Mouse (Mus musculus) mouse embryonic stem cell (cell line): ENCODE results near the gene Tmem222.

Source experiments
- in situ Hi-C, 2 experiments: fragments of 300-500 bp; cut with MboI; formaldehyde crosslinking; loops; 1 replicate in 1 of 2; 3 replicates in 1 of 2; pipeline ENCODE4 v1.14.3; 2019 to 2020; ENCODE audit warnings: low sequenced_read_pairs in 2 of 2, low pct_unique_long_range_greater_than_20kb in 1 of 2, mixed read lengths in 1 of 2; ENCODE audit not compliant: unreplicated experiment in 1 of 2

Tmem222 gene

GRCm38 (mm10) chr4:133261641-133262374 lies 15.8 kb downstream of the Tmem222 start:
- in situ Hi-C loops, result no loop called here

DNA sequence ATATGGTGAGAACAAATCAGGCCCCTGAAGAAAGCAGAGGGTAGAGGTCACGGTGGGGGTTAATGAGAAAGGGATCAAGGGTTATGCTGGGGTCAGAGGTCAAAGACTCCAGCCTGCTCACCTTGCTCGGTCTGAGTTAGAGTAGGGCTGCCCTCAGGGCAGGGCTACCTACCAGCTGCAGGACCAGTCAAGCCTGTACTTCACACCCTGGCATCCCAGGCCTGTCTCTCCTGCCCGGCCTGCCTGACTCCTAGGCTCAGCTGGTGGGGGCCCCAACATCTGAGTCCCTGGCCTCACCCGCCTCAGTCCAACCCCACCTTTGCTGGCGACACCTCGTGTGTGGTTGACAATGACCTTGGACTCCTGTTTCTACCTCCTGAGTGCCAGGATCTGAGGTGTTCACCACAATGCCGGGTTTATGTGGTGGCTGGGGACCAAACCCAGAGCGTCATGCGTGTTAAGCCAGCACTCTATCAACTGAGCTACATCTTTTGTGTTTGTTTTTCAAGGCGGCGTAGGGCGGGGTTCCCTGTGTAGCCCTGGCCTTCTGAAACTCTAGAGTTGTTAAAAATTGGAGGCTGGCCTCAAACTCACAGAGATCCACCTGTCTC lies 19.7 kb downstream of the Tmem222 start:
- in situ Hi-C loops, result no loop called here

GRCm38 (mm10) chr4:133257230-133257629 lies 20.4 kb downstream of the Tmem222 start:
- in situ Hi-C loops, result no loop called here

DNA sequence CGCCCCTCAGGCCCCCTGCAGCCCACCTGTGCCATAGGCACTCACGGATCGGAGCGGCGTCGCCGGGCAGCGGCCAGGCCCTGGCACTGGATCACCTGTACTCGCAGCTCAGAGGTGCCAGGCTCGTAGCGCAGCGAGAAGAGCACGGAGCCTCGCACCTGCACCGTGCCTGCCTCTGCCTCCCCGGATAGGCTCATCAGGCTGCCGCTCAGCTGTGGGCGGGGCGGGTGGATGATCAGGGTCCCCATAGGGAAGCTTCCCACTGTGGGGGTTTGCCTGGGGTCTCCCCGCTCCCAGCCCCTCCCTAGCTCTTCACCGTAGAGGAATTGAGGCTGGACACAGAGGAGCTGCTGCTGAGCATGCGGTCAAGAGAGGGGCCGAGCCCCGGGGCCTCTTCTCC lies 20.8 kb downstream of the Tmem222 start:
- in situ Hi-C loops, result no loop called here

DNA sequence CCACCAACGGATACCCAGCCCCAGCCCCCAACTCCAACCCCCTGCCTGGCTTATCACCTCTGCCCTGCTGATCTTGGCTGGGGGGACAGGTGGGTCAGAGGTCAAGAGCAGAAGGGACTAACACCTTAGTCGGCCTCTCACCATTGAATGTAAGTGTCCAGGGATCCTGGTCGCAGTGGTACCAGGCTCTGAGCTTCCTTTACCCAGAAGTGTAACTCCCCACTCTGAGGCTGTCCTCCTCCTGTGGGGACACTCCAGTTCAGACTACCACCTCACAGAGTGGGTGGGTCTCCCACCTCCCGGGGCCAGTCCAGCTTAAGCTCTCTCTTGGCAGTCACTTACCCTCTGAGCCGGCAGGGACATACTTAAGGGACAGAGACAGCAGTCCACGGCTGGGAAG lies 22.2 kb downstream of the Tmem222 start:
- in situ Hi-C loops, result no loop called here

DNA sequence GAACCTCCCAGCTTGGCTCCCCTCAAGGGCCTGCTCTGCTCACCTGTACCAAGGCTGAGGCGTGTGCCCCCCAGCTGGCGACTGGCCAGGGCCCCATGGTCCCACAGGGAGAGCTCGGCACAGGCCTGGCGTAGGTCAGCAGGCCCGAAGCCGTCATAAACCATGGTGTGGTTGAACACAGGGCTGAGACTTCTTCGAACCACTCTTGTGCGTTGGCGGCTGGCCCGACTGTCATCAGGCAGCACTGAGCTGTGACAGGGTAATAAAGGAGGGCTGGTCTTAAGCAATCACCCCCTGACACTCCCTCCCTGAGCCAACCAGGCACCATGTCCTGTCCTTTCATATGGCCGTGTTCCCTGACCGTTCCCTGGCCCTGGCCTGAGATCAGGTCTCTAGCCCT lies 24.2 kb downstream of the Tmem222 start:
- in situ Hi-C loops, result no loop called here

- in situ Hi-C loops, result no loop called here
These were observed 25.5 kb downstream of the Tmem222 start for GRCm38 (mm10) chr4:133252089-133252488.

GRCm38 (mm10) chr4:133251214-133251613 lies 26.4 kb downstream of the Tmem222 start:
- in situ Hi-C loops, result no loop called here

DNA sequence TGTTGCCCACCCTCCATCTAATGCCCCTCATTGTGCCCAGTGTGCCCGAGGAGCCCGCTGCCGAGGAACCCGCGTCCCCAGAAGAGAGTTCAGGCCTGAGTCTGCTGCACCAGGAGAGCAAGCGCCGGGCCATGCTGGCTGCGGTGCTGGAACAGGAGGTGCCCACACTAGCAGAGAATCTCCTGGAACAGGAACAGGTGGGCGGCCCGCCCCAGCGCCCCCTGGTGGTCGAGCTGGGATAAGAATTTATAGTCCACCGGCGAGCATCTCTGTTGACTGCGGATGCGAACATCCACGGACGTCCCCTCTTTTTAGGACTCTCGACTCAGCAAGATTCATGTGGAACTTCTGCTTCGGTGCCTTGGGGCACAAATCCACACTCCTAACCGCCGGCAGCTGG lies 27.0 kb downstream of the Tmem222 start:
- in situ Hi-C loops, result no loop called here

- in situ Hi-C loops, result no loop called here
These were observed 29.7 kb downstream of the Tmem222 start for GRCm38 (mm10) chr4:133247806-133248449.

DNA sequence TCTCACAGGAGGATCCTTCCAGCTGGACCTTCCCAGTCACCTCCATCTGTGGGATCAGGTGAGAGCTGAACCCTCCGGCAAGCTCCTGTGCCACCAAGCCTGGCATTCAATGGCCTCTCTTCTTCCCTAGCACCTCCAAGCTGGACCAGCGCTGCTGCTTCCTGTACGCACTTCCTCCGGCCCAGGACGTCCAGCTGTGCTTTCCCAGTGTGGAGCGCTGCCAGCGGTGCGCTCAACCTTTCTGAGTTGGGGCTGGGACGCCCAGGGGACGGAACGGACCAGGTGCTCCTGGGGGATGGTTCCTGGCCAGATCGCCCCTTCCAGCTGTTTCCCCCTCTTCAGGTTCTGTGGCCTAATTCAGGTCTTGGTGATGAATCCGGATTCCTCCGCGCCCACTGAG lies 30.5 kb downstream of the Tmem222 start:
- in situ Hi-C loops, result no loop called here

DNA sequence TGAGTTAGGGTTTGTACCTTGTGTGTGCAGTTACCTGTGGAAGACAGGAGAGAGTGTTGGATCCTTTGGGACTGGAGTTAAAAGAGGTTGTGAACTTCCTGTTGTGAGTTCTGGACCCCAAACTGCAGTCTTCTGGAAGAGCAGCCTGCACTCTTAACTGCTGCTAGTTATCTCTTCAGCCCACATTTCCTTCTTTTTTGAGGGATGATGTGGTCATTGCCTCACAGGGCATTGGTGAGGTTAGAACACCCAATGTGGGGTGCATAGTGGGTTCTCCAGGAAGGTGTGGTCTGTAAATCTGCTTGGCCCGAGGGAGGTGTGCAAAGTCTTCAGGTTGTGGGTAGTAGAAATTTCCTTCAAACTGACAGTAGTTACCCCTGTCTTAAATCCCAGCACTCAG lies 33.3 kb downstream of the Tmem222 start:
- in situ Hi-C loops, result no loop called here

DNA sequence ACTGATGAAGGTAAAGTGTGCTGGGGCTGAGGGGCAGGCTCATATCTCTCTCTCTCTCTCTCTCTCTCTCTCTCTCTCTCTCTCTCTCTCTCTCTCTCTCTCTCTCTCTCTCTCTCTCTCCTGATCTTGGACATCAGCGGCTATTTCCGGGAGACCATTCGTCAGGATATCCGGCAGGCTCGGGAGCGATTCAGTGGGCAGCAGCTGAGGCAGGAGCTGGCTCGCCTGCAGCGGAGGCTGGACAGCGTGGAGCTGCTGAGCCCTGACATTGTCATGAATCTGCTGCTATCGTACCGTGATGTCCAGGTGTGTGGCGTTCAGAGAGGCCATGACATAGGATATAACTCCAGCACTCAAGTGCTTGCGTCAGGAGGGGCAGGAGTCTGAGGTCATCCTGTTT lies 34.1 kb downstream of the Tmem222 start:
- in situ Hi-C loops, result no loop called here

DNA sequence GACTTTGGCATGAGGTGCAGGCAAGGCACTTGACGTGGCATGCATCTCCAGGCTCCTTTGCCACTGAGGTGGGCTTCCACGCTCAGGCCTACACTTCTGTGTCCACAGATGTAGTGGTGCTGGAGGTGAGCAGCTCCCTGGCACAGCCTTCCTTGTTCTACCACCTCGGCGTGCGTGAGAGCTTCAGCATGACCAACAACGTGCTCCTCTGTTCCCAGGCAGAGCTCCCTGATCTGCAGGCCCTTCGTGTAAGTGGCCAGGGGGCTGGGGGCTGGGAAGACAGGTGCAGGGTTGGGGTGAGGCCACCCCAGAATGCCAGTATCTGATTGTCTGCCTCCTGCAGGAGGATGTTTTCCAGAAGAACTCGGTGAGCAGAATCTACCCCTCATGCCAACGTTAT lies 34.9 kb downstream of the Tmem222 start:
- in situ Hi-C loops, result no loop called here

DNA sequence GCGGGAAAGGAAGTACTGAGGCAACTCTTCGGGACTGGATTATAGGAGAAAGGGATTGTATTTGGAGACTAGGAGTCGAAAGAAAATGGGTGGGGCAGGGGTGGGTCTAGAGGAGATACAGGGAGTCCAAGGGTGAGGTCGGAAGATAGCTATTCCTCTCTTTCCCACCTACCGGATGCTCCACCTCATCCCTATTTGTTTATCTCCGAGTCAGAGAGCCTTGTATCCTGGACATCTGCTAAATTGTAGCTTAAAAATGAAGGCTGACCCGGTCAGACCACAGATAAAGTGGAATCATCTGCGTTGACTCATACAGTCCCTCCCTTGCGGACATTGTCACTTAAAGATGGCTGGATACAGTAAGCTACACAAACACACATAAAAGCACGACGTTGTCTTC lies 35.7 kb downstream of the Tmem222 start:
- in situ Hi-C loops, result no loop called here

DNA sequence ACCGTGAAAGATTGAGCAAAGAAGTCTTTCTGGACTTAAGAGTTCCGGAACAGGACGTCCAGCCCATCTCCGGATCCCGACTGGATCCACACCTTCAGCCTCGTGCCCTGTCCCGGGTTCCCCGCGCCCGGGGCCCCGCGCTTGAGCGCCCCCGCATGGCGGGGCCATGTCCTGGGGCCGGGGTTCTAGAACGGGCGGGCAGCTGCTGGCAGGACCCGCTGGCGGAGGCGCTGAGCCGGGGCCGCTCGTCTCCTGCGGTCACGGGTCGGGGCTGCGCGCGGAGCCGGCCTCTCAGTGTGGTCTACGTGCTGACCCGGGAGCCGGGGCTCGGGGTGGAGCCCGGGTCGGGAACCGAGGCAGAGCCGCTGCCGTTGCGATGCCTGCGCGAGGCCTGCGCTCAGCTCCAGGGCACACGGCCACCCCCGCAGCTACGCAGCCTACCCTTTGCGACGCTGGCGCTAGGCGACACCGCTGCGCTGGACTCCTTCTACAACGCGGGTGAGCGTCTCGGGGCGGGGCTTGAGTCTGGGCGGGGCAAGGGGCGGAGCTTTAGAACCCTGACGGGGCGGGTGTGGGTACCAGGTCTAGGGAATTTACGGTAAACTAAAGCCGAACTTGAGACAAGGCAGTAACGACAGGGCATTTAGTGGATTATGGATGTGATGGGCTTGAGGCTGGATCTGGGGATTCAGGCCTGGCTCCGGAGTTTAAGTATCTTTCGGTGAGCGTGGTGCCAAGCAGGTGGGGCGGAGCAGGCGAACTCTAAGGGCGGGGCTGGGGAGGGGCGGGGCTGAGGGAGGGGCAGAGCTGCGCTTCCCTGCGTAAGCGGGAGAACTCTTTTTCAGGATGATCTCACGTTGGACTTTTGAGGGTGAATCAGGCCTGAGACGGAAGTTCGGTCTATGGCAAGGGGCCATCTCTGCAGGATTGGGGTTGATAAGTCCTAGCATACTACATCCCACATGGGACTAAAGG lies 36.4 kb downstream of the Tmem222 start:
- in situ Hi-C loops, result no loop called here

DNA sequence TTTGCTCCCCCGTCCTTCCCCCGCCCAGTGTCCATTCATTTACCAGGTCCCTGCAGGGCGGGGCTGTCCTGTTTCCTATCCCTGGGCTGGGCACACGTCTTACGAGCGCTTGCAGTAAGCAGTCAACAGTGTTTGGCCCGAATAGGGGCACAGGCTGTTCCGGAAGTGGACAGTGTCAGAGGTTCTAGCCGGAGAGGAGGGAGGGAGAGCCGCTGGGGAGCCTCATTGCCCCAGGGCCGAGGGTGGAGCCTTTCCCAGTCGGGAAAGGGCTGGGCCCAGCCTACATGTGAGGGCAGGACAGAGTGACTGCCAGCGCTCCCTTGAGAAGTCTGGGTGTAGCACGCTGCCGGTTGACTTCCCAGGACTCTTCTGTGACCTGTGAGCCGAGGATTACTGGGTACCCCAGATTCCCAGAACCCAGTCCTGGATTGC lies 37.1 kb downstream of the Tmem222 start, which contains the start of gene Map3k6:
Map3k6 (plus strand) TSS at position 329 of the 432 bp plus-strand sequence.
- in situ Hi-C loops, result no loop called here

DNA sequence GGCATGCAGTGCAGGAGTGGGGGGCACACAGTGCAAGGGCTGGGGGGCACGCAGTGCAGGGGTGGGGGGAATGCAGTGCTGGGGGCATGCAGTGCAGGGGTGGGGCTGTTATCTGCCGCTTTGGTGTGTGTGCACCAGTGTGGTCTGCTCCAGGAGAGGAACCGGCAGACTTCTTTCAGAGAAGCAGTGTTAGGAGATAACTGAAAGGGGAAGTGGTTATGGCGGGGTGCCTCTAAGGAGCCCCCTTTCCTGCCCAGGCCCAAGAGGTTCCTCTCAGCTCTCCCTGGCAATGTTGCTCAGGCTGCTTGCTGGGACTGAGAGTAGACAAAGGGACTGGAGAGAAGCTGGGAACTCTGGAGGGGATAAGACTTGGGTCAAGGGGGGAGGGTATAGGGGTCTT lies 39.7 kb downstream of the Tmem222 start:
- in situ Hi-C loops, result no loop called here

DNA sequence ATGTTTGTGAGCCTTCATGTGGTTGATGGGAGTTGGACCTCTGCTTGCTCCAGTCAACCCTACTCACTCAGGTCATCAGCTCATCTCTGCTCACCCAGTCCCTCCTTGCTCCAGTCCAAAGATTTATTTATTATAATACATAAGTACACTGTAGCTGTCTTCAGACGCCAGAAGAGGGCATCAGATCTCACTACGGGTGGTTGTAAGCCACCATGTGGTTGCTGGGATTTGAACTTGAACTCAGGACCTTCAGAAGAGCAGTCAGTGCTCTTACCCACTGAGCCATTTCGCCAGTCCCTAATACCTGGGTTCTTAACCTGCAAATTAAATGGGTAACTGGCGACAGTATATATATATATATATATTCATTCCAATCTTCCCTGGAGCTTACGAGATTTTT lies 42.2 kb downstream of the Tmem222 start:
- in situ Hi-C loops, result no loop called here
